8 mouse cellular contexts compared by ENCODE assay signal in genomic region chr2:159163985-159164384, GRCm38 (mm10).
DNase-seq lines count a peak whose midpoint lies in the region; ATAC-seq and TF ChIP-seq lines count a peak whose summit lies in the region.
"Had no signal": no experiment of that assay in that cellular context is flagged by ENCODE, and none has a peak within 500 bp of the region (broad histone marks: within the 10 kb centered on the region; RNA-seq: fewer than 3 reads in every experiment).

No protein-coding gene starts in this region.

- no peak overlapping the region for H3K4me3 ChIP-seq in liver, embryonic 14.5 days (ENCODE audit: insufficient read depth in 1 of 2, low read depth in 2 of 2, low read length in 2 of 2)
- H3K4me3 ChIP-seq: neural tube, embryonic 13.5 days had no signal

- peak; percentile 35 for DNase-seq in right cerebral cortex, adult 18-20 months
- no peak for DNase-seq in right cerebral cortex, postnatal 25 days
- peak; percentile 79 for DNase-seq in adrenal gland, postnatal 14 days
- DNase-seq in embryo, embryonic 10 days (ENCODE audit: low spot score) = peak; percentile 72
- peak; percentile 22 to 65 for DNase-seq in kidney, adult 8-10 months
- peak in 1 of 3 experiments; percentile 10 for DNase-seq in liver, embryonic 14.5 days (ENCODE audit: low read depth in 3 of 3, low spot score in 3 of 3)
- peak; percentile 34 for DNase-seq in skeletal muscle tissue, adult 2 months (ENCODE audit: low read depth, low spot score)

- H3K27ac ChIP-seq in liver, embryonic 14.5 days = no peak overlapping the region
- H3K27ac ChIP-seq: neural tube, embryonic 13.5 days had no signal

- no peaks in the 10 kb centered on the region for H3K27me3 ChIP-seq in liver, embryonic 14.5 days (ENCODE audit: control insufficient read depth, insufficient read depth, low read length)
- H3K27me3 ChIP-seq: neural tube, embryonic 13.5 days had no signal

- no peaks in the 10 kb centered on the region for H3K9me3 ChIP-seq in liver, embryonic 14.5 days (ENCODE audit: control insufficient read depth, low read length)
- H3K9me3 ChIP-seq: neural tube, embryonic 13.5 days had no signal

- TF ChIP-seq EP300 in liver, embryonic 14.5 days (IDR thresholded peaks at IDR 0.05; ENCODE audit: low read depth) = no peak

- no peaks in the 10 kb centered on the region for H3K36me3 ChIP-seq in liver, embryonic 14.5 days (replicated peaks; ENCODE audit: control insufficient read depth, insufficient read depth, low read depth)
- H3K36me3 ChIP-seq: neural tube, embryonic 13.5 days had no signal

- peak; percentile 76 for TF ChIP-seq CTCF in liver, embryonic 14.5 days (IDR thresholded peaks at IDR 0.05; ENCODE audit: low read depth)

- H3K9ac ChIP-seq in liver, embryonic 14.5 days (replicated peaks) = no peak overlapping the region
- H3K9ac ChIP-seq: neural tube, embryonic 13.5 days had no signal

- 25% methylated on average over 7 of the region's 7 CpGs for WGBS in liver, embryonic 14.5 days (ENCODE audit: insufficient replicate concordance)

- H3K4me2 ChIP-seq in liver, embryonic 14.5 days (ENCODE audit: low read depth) = no peak overlapping the region
- H3K4me2 ChIP-seq: neural tube, embryonic 13.5 days had no signal

- ATAC-seq in liver, embryonic 14.5 days (ENCODE audit: insufficient read depth) = no peak

- no peaks in the 10 kb centered on the region for H3K4me1 ChIP-seq in liver, embryonic 14.5 days (replicated peaks; ENCODE audit: control insufficient read depth in 2 of 2, insufficient read depth in 2 of 2, low read length in 1 of 2)
- H3K4me1 ChIP-seq: neural tube, embryonic 13.5 days had no signal
